Mouse (Mus musculus): Measurements from ENCODE around the gene Krt80. TPM values are rescaled to one million over a fixed set of nuclear protein-coding genes. Genes with fewer than 3 reads are reported as not detected.
A peak's percentile ranks its signal among the peaks of the same experiment; 100 is the strongest.

The Krt80 gene
- polyA plus RNA-seq, 1 experiment from 2014 or later = 0.09 TPM

DNA sequence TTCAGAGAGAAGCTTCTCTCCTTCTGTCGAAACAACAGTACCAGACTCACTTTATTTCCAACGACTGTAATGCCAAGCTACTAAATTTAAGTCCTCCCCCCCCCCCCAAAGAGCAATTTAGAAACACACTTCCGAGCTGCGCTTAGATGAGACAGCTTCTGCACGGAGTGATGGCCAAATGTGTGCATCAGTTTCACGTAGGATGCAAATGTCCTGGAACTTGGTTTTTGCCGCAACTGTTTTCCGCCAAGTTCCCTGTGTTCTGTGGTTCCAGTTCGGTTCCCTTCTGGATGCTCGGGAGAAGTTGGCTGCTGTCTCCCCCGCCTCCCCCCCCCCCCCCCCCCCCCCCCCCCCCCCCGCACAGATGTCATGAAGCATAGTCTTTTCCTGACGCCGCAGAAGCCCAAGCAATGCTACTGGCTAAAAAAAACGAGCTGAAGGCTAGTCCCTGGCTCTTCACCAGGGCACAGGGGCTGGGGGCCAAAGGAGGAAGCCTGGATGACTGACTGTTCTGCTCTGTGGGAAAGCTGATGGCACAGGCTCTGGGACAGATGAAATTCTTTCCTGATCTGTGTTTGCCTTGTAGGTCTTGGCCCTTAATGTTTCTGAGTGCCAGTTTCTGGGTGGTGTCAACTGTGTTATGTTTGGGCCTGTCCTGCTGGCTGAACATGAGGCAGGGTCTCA, 58.7 kb downstream of the Krt80 start:
- Histone ChIP-seq H3K27me3 (ENCODE audit: control insufficient read depth, insufficient read depth, low read length) (no peaks in the 10 kb centered on the region), H3K9me3 (ENCODE audit: control insufficient read depth, low read length) (no peaks in the 10 kb centered on the region), H3K4me1 (replicated peaks; ENCODE audit: control insufficient read depth, insufficient read depth, low read length) (no peaks in the 10 kb centered on the region), H3K36me3 (ENCODE audit: control insufficient read depth, insufficient read depth, low read length) (no peaks in the 10 kb centered on the region), H3K4me2 (replicated peaks; ENCODE audit: low read depth, low read length) (no peak overlapping the region), H3K27ac (ENCODE audit: low read depth, low read length) (no peak overlapping the region), H3K9ac (ENCODE audit: low read depth, low read length) (no peak overlapping the region), H3K4me3 (ENCODE audit: low read depth, low read length) (no peak overlapping the region)
- ATAC-seq (ENCODE audit: low FRiP score) (no peak), DNase-seq (ENCODE audit: low spot score) (no peak)
- WGBS = 67% methylated on average over 14 of the region's 15 CpGs

DNA sequence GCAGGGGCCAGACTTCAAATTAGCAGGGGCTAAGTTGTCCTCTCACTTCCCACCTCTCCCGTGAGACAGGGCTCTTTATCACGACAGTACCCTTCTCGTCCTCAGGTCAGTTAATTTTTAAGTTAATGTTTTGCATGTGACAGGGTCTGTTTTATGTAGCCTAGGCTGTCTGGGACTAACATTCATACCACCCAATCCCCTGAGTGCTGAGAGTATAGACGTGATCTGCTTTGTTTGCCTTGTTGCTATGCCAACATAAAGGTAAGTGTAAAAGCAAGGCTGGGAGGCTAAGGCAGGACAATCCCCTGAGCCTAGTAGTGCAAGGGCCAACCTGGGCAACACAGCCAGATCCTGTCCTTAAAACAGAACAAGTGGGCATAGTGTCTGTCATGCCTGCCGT, 60.5 kb downstream of the Krt80 start:
- H3K4me1 ChIP-seq (replicated peaks; ENCODE audit: control insufficient read depth, insufficient read depth, low read length) = no peaks in the 10 kb centered on the region
- no peaks in the 10 kb centered on the region for H3K36me3 ChIP-seq (ENCODE audit: control insufficient read depth, insufficient read depth, low read length)
- H3K27ac ChIP-seq (ENCODE audit: low read depth, low read length) = no peak overlapping the region
- no peak overlapping the region for H3K4me2 ChIP-seq (replicated peaks; ENCODE audit: low read depth, low read length)
- no peak for DNase-seq (ENCODE audit: low spot score)
- WGBS = 50% methylated on average over 5 of the region's 5 CpGs
- H3K4me3 ChIP-seq (ENCODE audit: low read depth, low read length) = no peak overlapping the region
- no peaks in the 10 kb centered on the region for H3K27me3 ChIP-seq (ENCODE audit: control insufficient read depth, insufficient read depth, low read length)
- no peak overlapping the region for H3K9ac ChIP-seq (ENCODE audit: low read depth, low read length)
- ATAC-seq (ENCODE audit: low FRiP score) = no peak
- H3K9me3 ChIP-seq (ENCODE audit: control insufficient read depth, low read length) = no peaks in the 10 kb centered on the region

DNA sequence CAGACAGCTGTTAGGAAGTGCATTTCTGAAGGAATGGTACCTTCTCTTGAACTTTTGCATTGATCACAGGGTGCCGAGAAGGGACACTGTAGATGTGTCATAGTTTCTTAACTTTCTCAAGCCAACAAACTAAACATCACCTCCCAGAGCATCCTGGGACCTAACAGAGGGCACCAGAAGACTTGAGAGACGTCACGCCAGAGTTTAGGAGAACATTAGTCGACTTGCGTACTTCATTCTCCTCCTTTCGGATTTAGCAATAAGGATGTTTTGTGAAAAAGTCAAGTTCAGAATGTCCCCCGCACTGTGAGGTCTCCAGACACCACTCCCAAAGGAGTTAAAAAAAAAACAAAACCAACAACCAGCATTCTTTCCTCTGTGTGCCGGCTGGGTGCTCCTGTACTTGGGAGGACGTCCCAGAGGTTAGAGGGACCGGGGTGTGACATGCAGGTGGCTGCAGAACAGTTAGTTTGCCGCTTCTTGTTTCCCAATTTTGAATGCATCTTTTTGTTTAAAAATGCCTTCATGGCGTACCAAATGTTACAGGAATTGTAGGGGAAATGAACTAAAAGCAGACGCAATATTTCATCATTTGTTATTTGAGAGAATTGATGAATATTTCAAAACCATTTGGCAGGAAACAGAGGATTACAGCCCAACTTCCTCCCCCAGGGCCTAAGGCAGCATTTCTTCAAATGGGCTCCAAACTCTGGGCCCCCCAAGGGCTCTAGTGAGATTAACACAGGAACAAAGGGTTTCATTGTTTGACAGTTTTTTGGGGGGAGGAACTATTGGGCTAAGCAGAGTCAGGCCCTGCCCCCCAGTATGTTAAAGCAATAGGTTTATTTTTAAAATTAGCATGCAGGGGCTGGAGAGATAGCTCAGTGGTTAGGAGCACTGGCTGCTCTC, 61.3 kb downstream of the Krt80 start:
- WGBS = 67% methylated on average over 13 of the region's 13 CpGs
- no peak overlapping the region for H3K27ac ChIP-seq (ENCODE audit: low read depth, low read length)
- ATAC-seq (ENCODE audit: low FRiP score) = no peak
- H3K27me3 ChIP-seq (ENCODE audit: control insufficient read depth, insufficient read depth, low read length) = no peaks in the 10 kb centered on the region
- no peaks in the 10 kb centered on the region for H3K36me3 ChIP-seq (ENCODE audit: control insufficient read depth, insufficient read depth, low read length)
- H3K4me1 ChIP-seq (replicated peaks; ENCODE audit: control insufficient read depth, insufficient read depth, low read length) = no peaks in the 10 kb centered on the region
- no peak overlapping the region for H3K4me3 ChIP-seq (ENCODE audit: low read depth, low read length)
- no peak overlapping the region for H3K4me2 ChIP-seq (replicated peaks; ENCODE audit: low read depth, low read length)
- DNase-seq (ENCODE audit: low spot score) = no peak
- H3K9me3 ChIP-seq (ENCODE audit: control insufficient read depth, low read length) = no peaks in the 10 kb centered on the region
- H3K9ac ChIP-seq (ENCODE audit: low read depth, low read length) = no peak overlapping the region

DNA sequence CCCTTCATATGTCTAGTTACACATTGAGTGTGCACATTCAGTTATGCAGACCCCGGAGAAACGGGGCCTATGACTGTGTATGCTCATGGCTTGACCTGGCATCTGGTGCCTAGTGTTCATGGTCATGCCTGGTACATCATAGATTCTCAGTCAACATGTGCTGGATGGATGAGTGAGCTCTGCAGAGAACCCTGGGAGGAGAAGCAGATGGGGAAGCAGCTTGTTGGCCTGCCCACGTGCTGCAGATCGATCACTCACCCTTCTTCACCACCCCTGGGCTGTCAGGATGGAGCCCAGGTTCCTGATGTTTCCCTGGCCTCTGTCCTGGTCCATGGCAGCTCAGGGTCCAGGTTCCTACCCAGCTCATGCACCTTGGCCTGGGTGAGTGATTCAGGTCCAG, 63.5 kb downstream of the Krt80 start:
- Histone ChIP-seq H3K27ac (ENCODE audit: low read depth, low read length) (no peak overlapping the region), H3K4me2 (replicated peaks; ENCODE audit: low read depth, low read length) (no peak overlapping the region), H3K4me3 (ENCODE audit: low read depth, low read length) (no peak overlapping the region), H3K27me3 (ENCODE audit: control insufficient read depth, insufficient read depth, low read length) (no peaks in the 10 kb centered on the region), H3K36me3 (ENCODE audit: control insufficient read depth, insufficient read depth, low read length) (no peaks in the 10 kb centered on the region), H3K4me1 (replicated peaks; ENCODE audit: control insufficient read depth, insufficient read depth, low read length) (no peaks in the 10 kb centered on the region), H3K9ac (ENCODE audit: low read depth, low read length) (no peak overlapping the region), H3K9me3 (ENCODE audit: control insufficient read depth, low read length) (no peaks in the 10 kb centered on the region)
- WGBS = 91% methylated on average over 4 of the region's 4 CpGs
- DNase-seq (ENCODE audit: low spot score) = no peak
- ATAC-seq (ENCODE audit: low FRiP score) = no peak

DNA sequence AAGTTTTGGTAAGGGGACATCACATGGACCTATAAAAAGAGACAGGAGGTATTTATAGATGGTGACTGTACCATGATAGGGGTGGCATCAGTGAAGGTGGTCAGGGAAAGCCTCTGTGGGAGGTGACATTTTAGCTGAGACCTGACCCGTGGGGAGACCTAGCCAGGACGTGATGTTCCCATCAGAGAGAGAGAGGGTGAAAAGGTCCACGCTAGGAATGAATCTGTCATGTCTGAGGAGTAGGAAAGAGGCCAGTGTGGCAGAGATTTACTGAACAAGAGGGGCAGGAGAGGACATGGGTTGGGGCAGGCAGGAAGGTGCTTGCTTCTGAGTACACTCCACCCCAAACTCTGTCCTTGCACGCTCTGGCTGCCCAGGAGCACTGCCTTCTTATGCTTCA, 66.1 kb downstream of the Krt80 start:
- H3K4me2 ChIP-seq (replicated peaks; ENCODE audit: low read depth, low read length) = no peak overlapping the region
- ATAC-seq (ENCODE audit: low FRiP score) = no peak

DNA sequence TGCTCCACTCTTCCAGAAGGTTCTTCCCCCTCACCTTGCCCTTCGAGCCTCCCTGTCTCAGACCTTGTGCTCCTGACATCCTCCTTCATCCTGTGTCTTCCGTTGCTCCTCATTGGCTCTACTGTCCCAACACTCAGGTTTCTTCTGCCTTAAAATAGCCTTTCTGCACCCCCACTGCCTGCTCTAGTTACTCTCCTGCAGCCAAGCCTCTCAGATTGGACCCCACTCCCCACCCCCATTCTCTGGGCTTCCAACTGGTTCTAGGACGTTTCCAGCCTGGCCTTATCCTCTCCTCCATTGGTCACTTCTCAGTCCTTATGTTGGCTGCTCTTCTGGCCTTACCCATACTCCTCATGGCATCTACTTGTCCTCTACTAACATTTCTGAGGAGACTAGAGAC, 67.8 kb downstream of the Krt80 start:
- H3K4me1 ChIP-seq (replicated peaks; ENCODE audit: control insufficient read depth, insufficient read depth, low read length) = no peaks in the 10 kb centered on the region
- DNase-seq (ENCODE audit: low spot score) (no peak), ATAC-seq (ENCODE audit: low FRiP score) (no peak)
- no peak overlapping the region for H3K4me2 ChIP-seq (replicated peaks; ENCODE audit: low read depth, low read length)
- 87% methylated on average over 3 of the region's 3 CpGs for WGBS
- no peaks in the 10 kb centered on the region for H3K36me3 ChIP-seq (ENCODE audit: control insufficient read depth, insufficient read depth, low read length)
- H3K9me3 ChIP-seq (ENCODE audit: control insufficient read depth, low read length) = no peaks in the 10 kb centered on the region
- no peaks in the 10 kb centered on the region for H3K27me3 ChIP-seq (ENCODE audit: control insufficient read depth, insufficient read depth, low read length)
- no peak overlapping the region for H3K27ac ChIP-seq (ENCODE audit: low read depth, low read length)
- no peak overlapping the region for H3K4me3 ChIP-seq (ENCODE audit: low read depth, low read length)
- H3K9ac ChIP-seq (ENCODE audit: low read depth, low read length) = no peak overlapping the region

More for the DNA sequence above, 66.1 kb downstream of the Krt80 start:
- H3K36me3 ChIP-seq (ENCODE audit: control insufficient read depth, insufficient read depth, low read length) = no peaks in the 10 kb centered on the region
- H3K9ac ChIP-seq (ENCODE audit: low read depth, low read length) = no peak overlapping the region
- H3K4me3 ChIP-seq (ENCODE audit: low read depth, low read length) = no peak overlapping the region
- H3K4me1 ChIP-seq (replicated peaks; ENCODE audit: control insufficient read depth, insufficient read depth, low read length) = no peaks in the 10 kb centered on the region
- H3K9me3 ChIP-seq (ENCODE audit: control insufficient read depth, low read length) = no peaks in the 10 kb centered on the region
- no peaks in the 10 kb centered on the region for H3K27me3 ChIP-seq (ENCODE audit: control insufficient read depth, insufficient read depth, low read length)
- no peak for DNase-seq (ENCODE audit: low spot score)
- WGBS = 79% methylated on average over 4 of the region's 4 CpGs
- no peak overlapping the region for H3K27ac ChIP-seq (ENCODE audit: low read depth, low read length)

DNA sequence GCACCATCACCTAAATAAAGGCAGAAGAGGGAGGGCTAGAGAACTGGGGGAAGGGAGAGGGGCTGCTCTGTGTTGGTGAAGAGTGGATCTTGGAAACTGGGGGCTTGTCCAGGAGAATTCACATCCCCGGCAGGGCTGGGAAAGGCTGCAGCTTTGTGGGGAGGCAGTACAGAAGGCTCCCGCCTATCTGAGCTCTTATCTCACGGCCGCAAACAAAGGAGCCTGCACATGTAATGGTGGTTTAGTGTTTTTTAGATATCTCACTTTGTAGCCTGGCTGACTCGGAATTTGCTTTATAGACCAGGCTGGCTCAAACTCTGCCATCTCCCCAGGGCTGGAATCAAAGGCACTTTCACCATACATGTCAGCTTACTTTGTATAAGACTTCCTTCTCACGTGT, 69.8 kb downstream of the Krt80 start:
- no peaks in the 10 kb centered on the region for H3K4me1 ChIP-seq (replicated peaks; ENCODE audit: control insufficient read depth, insufficient read depth, low read length)
- H3K4me2 ChIP-seq (replicated peaks; ENCODE audit: low read depth, low read length) = no peak overlapping the region
- no peak overlapping the region for H3K27ac ChIP-seq (ENCODE audit: low read depth, low read length)
- DNase-seq (ENCODE audit: low spot score) = no peak
- no peaks in the 10 kb centered on the region for H3K9me3 ChIP-seq (ENCODE audit: control insufficient read depth, low read length)
- H3K4me3 ChIP-seq (ENCODE audit: low read depth, low read length) = no peak overlapping the region
- H3K36me3 ChIP-seq (ENCODE audit: control insufficient read depth, insufficient read depth, low read length) = no peaks in the 10 kb centered on the region
- WGBS = 73% methylated on average over 6 of the region's 6 CpGs
- H3K9ac ChIP-seq (ENCODE audit: low read depth, low read length) = no peak overlapping the region
- no peak for ATAC-seq (ENCODE audit: low FRiP score)
- H3K27me3 ChIP-seq (ENCODE audit: control insufficient read depth, insufficient read depth, low read length) = no peaks in the 10 kb centered on the region

DNA sequence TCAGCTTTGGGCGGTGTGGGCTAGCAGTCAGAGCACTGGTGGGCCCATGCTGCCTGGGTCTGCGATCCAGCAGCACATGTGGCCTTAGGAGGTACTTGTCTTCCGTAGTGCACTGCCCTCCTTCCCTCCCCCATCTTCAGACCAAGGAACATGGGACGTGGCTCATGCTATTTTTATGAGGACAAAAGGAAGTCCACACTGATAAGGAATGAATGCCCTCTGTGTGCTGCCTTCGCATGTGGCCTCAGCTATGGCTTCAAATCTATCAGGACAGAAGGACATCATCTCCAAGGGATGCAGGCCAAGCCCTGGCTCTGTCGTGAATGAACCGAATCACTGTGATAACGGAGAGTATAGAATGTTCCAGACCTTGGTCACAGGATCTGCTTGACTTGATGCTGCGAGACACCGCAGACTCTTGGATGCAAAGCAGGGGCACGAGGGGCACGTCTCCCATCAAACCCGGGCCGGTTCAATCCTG, 70.4 kb downstream of the Krt80 start:
- WGBS = 85% methylated on average over 14 of the region's 14 CpGs
- Histone ChIP-seq H3K27me3 (ENCODE audit: control insufficient read depth, insufficient read depth, low read length) (no peaks in the 10 kb centered on the region), H3K4me3 (ENCODE audit: low read depth, low read length) (no peak overlapping the region), H3K36me3 (ENCODE audit: control insufficient read depth, insufficient read depth, low read length) (no peaks in the 10 kb centered on the region), H3K4me1 (replicated peaks; ENCODE audit: control insufficient read depth, insufficient read depth, low read length) (no peaks in the 10 kb centered on the region), H3K9ac (ENCODE audit: low read depth, low read length) (no peak overlapping the region), H3K9me3 (ENCODE audit: control insufficient read depth, low read length) (no peaks in the 10 kb centered on the region), H3K4me2 (replicated peaks; ENCODE audit: low read depth, low read length) (no peak overlapping the region), H3K27ac (ENCODE audit: low read depth, low read length) (no peak overlapping the region)
- DNase-seq (ENCODE audit: low spot score) (no peak), ATAC-seq (ENCODE audit: low FRiP score) (no peak)

DNA sequence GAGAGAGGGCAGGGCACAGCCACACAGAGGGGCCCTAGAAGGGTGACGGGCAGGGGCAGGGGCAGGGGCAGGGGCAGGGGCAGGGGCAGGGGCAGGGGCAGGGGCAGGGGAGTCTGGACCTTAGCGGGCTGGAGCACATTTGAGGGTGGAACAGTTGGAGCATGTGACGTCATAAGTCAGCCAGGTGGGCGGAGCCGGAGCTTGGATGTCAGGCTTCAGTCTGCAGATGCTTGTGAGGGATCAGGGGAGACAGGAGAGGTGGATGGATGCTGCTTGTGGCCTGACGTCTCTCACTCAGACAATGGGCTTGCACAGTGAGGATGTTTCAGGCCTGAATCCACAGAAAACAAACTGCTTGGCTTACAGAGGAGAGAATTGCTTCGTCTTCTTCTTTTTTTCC, 71.4 kb downstream of the Krt80 start:
- Histone ChIP-seq H3K27ac (ENCODE audit: low read depth, low read length) (no peak overlapping the region), H3K36me3 (ENCODE audit: control insufficient read depth, insufficient read depth, low read length) (no peaks in the 10 kb centered on the region), H3K27me3 (ENCODE audit: control insufficient read depth, insufficient read depth, low read length) (no peaks in the 10 kb centered on the region), H3K9me3 (ENCODE audit: control insufficient read depth, low read length) (no peaks in the 10 kb centered on the region), H3K4me2 (replicated peaks; ENCODE audit: low read depth, low read length) (no peak overlapping the region), H3K4me1 (replicated peaks; ENCODE audit: control insufficient read depth, insufficient read depth, low read length) (no peaks in the 10 kb centered on the region), H3K9ac (ENCODE audit: low read depth, low read length) (no peak overlapping the region), H3K4me3 (ENCODE audit: low read depth, low read length) (no peak overlapping the region)
- peak; percentile 60 for DNase-seq (ENCODE audit: low spot score)
- WGBS = 15% methylated on average over 5 of the region's 7 CpGs
- no peak for ATAC-seq (ENCODE audit: low FRiP score)

Data from hindbrain, embryonic 11.5 days (tissue).